In the genomic region with DNA sequence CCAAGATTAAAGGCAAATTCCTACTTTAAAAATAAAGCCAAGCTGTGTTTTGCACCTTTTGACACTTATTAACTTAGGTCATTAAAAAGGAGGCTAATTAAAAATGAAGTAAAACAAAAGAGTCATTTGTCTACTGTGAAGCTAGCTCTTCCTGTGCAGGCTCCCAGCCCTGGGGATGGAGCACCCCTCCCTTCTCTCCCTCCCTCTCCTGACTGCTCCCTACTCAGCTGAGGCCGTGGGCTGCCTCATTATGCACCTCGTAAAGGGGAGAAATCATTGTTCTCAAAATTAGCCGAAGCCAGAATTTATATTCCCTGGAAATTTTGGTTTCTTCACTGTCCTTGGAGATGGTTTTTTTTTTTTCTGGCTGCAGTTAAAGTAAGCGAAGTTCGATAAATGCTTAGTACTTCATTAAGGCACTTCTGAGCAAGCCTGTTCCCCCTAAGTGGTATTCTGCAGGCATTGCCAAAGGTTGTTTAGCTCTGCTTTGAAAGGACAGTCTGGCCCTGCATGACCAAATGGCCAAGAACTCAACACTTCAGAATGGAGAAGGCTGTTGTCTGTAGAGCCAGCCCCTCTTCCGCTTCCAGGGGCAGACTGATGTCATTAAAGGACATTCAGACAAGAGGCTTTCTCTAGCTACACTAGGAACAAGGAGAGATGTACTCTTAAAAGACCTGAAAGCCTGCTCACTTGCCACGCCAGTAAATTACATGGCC, we compare ENCODE assay signal across 13 mouse cellular contexts.
A peak's percentile ranks its signal among the peaks of the same experiment; 100 is the strongest.
DNase-seq lines count a peak whose midpoint lies in the region; ATAC-seq lines count a peak whose summit lies in the region.
"Had no signal": no experiment of that assay in that cellular context is flagged by ENCODE, and none has a peak within 500 bp of the region (broad histone marks: within the 10 kb centered on the region; RNA-seq: fewer than 3 reads in every experiment).

No protein-coding gene starts in this region.

- ATAC-seq in forebrain, embryonic 13.5 days, result no peak
- ATAC-seq in forebrain, embryonic 11.5 days (replicated peaks; ENCODE audit: low FRiP score), result no peak
- ATAC-seq in midbrain, embryonic 15.5 days (replicated peaks), result no peak
- no peak for ATAC-seq in midbrain, embryonic 16.5 days
- ATAC-seq: intestine, postnatal 0 days had no signal

- H3K4me1 ChIP-seq in forebrain, embryonic 13.5 days, result peaks cover 40% of the 10 kb centered on the region
- H3K4me1 ChIP-seq in forebrain, embryonic 11.5 days (replicated peaks; ENCODE audit: control insufficient read depth, insufficient read depth, low read length), result peaks cover 16% of the 10 kb centered on the region
- H3K4me1 ChIP-seq in midbrain, embryonic 10.5 days, result peaks cover 38% of the 10 kb centered on the region
- peaks cover 31% of the 10 kb centered on the region for H3K4me1 ChIP-seq in midbrain, embryonic 15.5 days
- H3K4me1 ChIP-seq in midbrain, embryonic 16.5 days (ENCODE audit: control insufficient read depth, insufficient read depth, low read length), result peaks cover 25% of the 10 kb centered on the region

- no peaks in the 10 kb centered on the region for H3K36me3 ChIP-seq in forebrain, embryonic 13.5 days (ENCODE audit: poor library complexity, severe bottlenecking)
- H3K36me3 ChIP-seq in forebrain, embryonic 11.5 days (ENCODE audit: control insufficient read depth, insufficient read depth, low read length), result no peaks in the 10 kb centered on the region
- no peaks in the 10 kb centered on the region for H3K36me3 ChIP-seq in midbrain, embryonic 10.5 days
- no peaks in the 10 kb centered on the region for H3K36me3 ChIP-seq in midbrain, embryonic 15.5 days (replicated peaks)
- no peaks in the 10 kb centered on the region for H3K36me3 ChIP-seq in midbrain, embryonic 16.5 days (ENCODE audit: control insufficient read depth, insufficient read depth, low read length)
- H3K36me3 ChIP-seq: heart, embryonic 15.5 days had no signal

- peaks cover 12% of the 10 kb centered on the region for H3K27me3 ChIP-seq in forebrain, embryonic 13.5 days
- no peaks in the 10 kb centered on the region for H3K27me3 ChIP-seq in forebrain, embryonic 11.5 days (ENCODE audit: control insufficient read depth, insufficient read depth, low read length)
- H3K27me3 ChIP-seq in midbrain, embryonic 10.5 days (ENCODE audit: low read depth, poor library complexity, severe bottlenecking), result peaks cover 7% of the 10 kb centered on the region; the same call in 1 of the 2 replicates
- peaks cover 3% of the 10 kb centered on the region; the same call in 1 of the 2 replicates for H3K27me3 ChIP-seq in midbrain, embryonic 15.5 days (replicated peaks)
- 0 out of 2 replicates have a peak, but pooled peaks cover 3% of the 10 kb centered on the region for H3K27me3 ChIP-seq in midbrain, embryonic 16.5 days (ENCODE audit: control insufficient read depth, insufficient read depth, low read depth, low read length)
- H3K27me3 ChIP-seq: heart, embryonic 15.5 days had no signal

- WGBS in forebrain, embryonic 13.5 days, result 17% methylated on average over 7 of the region's 7 CpGs
- WGBS in forebrain, embryonic 11.5 days, result 35% methylated on average over 7 of the region's 7 CpGs
- WGBS in midbrain, embryonic 10.5 days, result 58% methylated on average over 7 of the region's 7 CpGs
- 43% methylated on average over 7 of the region's 7 CpGs for WGBS in midbrain, embryonic 15.5 days
- WGBS in midbrain, embryonic 16.5 days, result 39% methylated on average over 7 of the region's 7 CpGs

- no peak for DNase-seq in forebrain, embryonic 11.5 days (ENCODE audit: low spot score)
- no peak for DNase-seq in midbrain, embryonic 10.5 days (ENCODE audit: low spot score)
- peak; percentile 54 for DNase-seq in forelimb bud, embryonic 11.5 days (ENCODE audit: low read depth, low spot score)
- no peak for DNase-seq in embryo, embryonic 9.5 days (ENCODE audit: extremely low spot score)
- no peak for DNase-seq in cerebellum, postnatal 4 days (ENCODE audit: low spot score in 2 of 2)
- DNase-seq: gastrocnemius, postnatal 36 days; lung, embryonic 14.5 days had no signal

- peak overlapping the region; percentile 2; the same call in 1 of the 2 replicates for H3K4me2 ChIP-seq in forebrain, embryonic 13.5 days
- no peak overlapping the region for H3K4me2 ChIP-seq in forebrain, embryonic 11.5 days (ENCODE audit: low read depth, low read length, severe bottlenecking)
- H3K4me2 ChIP-seq in midbrain, embryonic 15.5 days, result no peak overlapping the region
- H3K4me2 ChIP-seq in midbrain, embryonic 16.5 days (ENCODE audit: low read length), result no peak overlapping the region
- H3K4me2 ChIP-seq: heart, embryonic 15.5 days; lung, embryonic 14.5 days had no signal

- no peaks in the 10 kb centered on the region for H3K9me3 ChIP-seq in forebrain, embryonic 13.5 days (replicated peaks)
- no peaks in the 10 kb centered on the region for H3K9me3 ChIP-seq in forebrain, embryonic 11.5 days (ENCODE audit: control insufficient read depth, low read length)
- no peaks in the 10 kb centered on the region for H3K9me3 ChIP-seq in midbrain, embryonic 10.5 days (replicated peaks)
- no peaks in the 10 kb centered on the region for H3K9me3 ChIP-seq in midbrain, embryonic 15.5 days
- no peaks in the 10 kb centered on the region for H3K9me3 ChIP-seq in midbrain, embryonic 16.5 days (replicated peaks; ENCODE audit: control insufficient read depth, low read length, poor library complexity, severe bottlenecking)
- H3K9me3 ChIP-seq: heart, embryonic 15.5 days had no signal

- no peak overlapping the region for H3K4me3 ChIP-seq in forebrain, embryonic 13.5 days
- H3K4me3 ChIP-seq in forebrain, embryonic 11.5 days (ENCODE audit: low read depth, low read length), result no peak overlapping the region
- H3K4me3 ChIP-seq in midbrain, embryonic 10.5 days, result no peak overlapping the region
- no peak overlapping the region for H3K4me3 ChIP-seq in midbrain, embryonic 15.5 days
- H3K4me3 ChIP-seq in midbrain, embryonic 16.5 days (ENCODE audit: low read depth, low read length), result no peak overlapping the region
- H3K4me3 ChIP-seq: erythroblast, embryonic 14.5 days; heart, embryonic 15.5 days had no signal

- H3K27ac ChIP-seq in forebrain, embryonic 13.5 days, result peak overlapping the region; percentile 52; the same call in 1 of the 2 replicates
- H3K27ac ChIP-seq in forebrain, embryonic 11.5 days (ENCODE audit: low read depth, low read length), result no peak overlapping the region
- peak overlapping the region; percentile 84 for H3K27ac ChIP-seq in midbrain, embryonic 10.5 days (replicated peaks)
- H3K27ac ChIP-seq in midbrain, embryonic 15.5 days, result no peak overlapping the region
- H3K27ac ChIP-seq in midbrain, embryonic 16.5 days (ENCODE audit: low read length), result peak overlapping the region; percentile 54; the same call in 1 of the 2 replicates
- H3K27ac ChIP-seq: heart, embryonic 15.5 days had no signal

- no peak overlapping the region for H3K9ac ChIP-seq in forebrain, embryonic 13.5 days
- no peak overlapping the region for H3K9ac ChIP-seq in forebrain, embryonic 11.5 days (ENCODE audit: low read length)
- H3K9ac ChIP-seq in midbrain, embryonic 15.5 days, result no peak overlapping the region
- H3K9ac ChIP-seq in midbrain, embryonic 16.5 days (ENCODE audit: low read depth, low read length), result no peak overlapping the region
- H3K9ac ChIP-seq: heart, embryonic 15.5 days; lung, embryonic 14.5 days had no signal

Comparison
In these comparisons a context has a peak if more than half of its experiments do, and no peak if none do; other contexts are left out.
1. H3K27ac ChIP-seq: peak in forebrain, embryonic 13.5 days (single experiment), midbrain, embryonic 10.5 days (single experiment) and midbrain, embryonic 16.5 days (single experiment); none in forebrain, embryonic 11.5 days (single experiment) and midbrain, embryonic 15.5 days (single experiment).